Mouse (Mus musculus): ENCODE data around the gene Kat6b.

GRCm38 (mm10) chr14:21499011-21499581, 17.9 kb downstream of the Kat6b start:
- no peak for TF ChIP-seq POLR2AphosphoS2 (IDR thresholded peaks at IDR 0.05; ENCODE audit: insufficient read length, low read depth)
- TF ChIP-seq TCF12 (IDR thresholded peaks at IDR 0.05; ENCODE audit: insufficient read depth, poor library complexity, severe bottlenecking), result no peak
- TF ChIP-seq POLR2A (IDR thresholded peaks at IDR 0.05; ENCODE audit: insufficient read length, low read depth), result peak; percentile 43
- TF ChIP-seq SRF (IDR thresholded peaks at IDR 0.05; ENCODE audit: control insufficient read depth, insufficient read length, low read depth), result no peak
- no peak for TF ChIP-seq USF1 (IDR thresholded peaks at IDR 0.05; ENCODE audit: low read depth)
- no peak for TF ChIP-seq MAX (IDR thresholded peaks at IDR 0.05; ENCODE audit: low read depth)
- TF ChIP-seq REST (IDR thresholded peaks at IDR 0.05; ENCODE audit: insufficient read depth, insufficient read length), result no peak
- TF ChIP-seq MYOG (IDR thresholded peaks at IDR 0.05; ENCODE audit: control insufficient read depth in 1 of 3, insufficient read depth in 1 of 3, insufficient read length in 2 of 3, low read depth in 2 of 3), result no peak

Measured in myocyte (in vitro differentiated cells).